In genomic region chr16:94968941-94969340, GRCm38 (mm10) we compare ENCODE assay signal across 25 mouse cellular contexts. TPM values are rescaled to one million over a fixed set of nuclear protein-coding genes. Genes with fewer than 3 reads are reported as not detected.
DNase-seq lines count a peak whose midpoint lies in the region; ATAC-seq and TF ChIP-seq lines count a peak whose summit lies in the region.
"Had no signal": no experiment of that assay in that cellular context is flagged by ENCODE, and none has a peak within 500 bp of the region (broad histone marks: within the 10 kb centered on the region; RNA-seq: fewer than 3 reads in every experiment).

No protein-coding gene starts in this region.

- no peaks in the 10 kb centered on the region for H3K79me2 ChIP-seq in myocyte (ENCODE audit: control insufficient read depth, insufficient read depth)

- peak overlapping the region; percentile 12 for H3K4me2 ChIP-seq in myocyte (ENCODE audit: low read depth)
- no peak overlapping the region for H3K4me2 ChIP-seq in liver, embryonic 11.5 days
- H3K4me2 ChIP-seq: embryonic facial prominence, embryonic 13.5 days; heart, embryonic 11.5 days; hindbrain, embryonic 13.5 days; limb, embryonic 13.5 days; midbrain, embryonic 13.5 days had no signal

- TF ChIP-seq POLR2A in cerebellum, adult 2 months (IDR thresholded peaks at IDR 0.05; ENCODE audit: borderline replicate concordance, insufficient read depth, low read length) = no peak
- no peak for TF ChIP-seq POLR2A in myocyte (IDR thresholded peaks at IDR 0.05; ENCODE audit: insufficient read length, low read depth)

- TF ChIP-seq CTCF in cerebellum, adult 2 months (IDR thresholded peaks at IDR 0.05; ENCODE audit: borderline replicate concordance, insufficient read depth, low read depth, low read length) = no peak

- no peak overlapping the region for H3K9ac ChIP-seq in liver, embryonic 11.5 days (ENCODE audit: low read depth, low read length)
- H3K9ac ChIP-seq: embryonic facial prominence, embryonic 13.5 days; hindbrain, embryonic 13.5 days; limb, embryonic 13.5 days; liver, embryonic 14.5 days; midbrain, embryonic 13.5 days had no signal

- H3K36me3 ChIP-seq in myocyte (ENCODE audit: control insufficient read depth, insufficient read depth) = no peaks in the 10 kb centered on the region
- no peaks in the 10 kb centered on the region for H3K36me3 ChIP-seq in liver, embryonic 11.5 days (ENCODE audit: control insufficient read depth, insufficient read depth, low read length)
- H3K36me3 ChIP-seq: embryonic facial prominence, embryonic 13.5 days; hindbrain, embryonic 13.5 days; limb, embryonic 13.5 days; midbrain, embryonic 13.5 days had no signal

- no peak overlapping the region for H3K4me3 ChIP-seq in cerebellum, adult 2 months (replicated peaks; ENCODE audit: insufficient read depth, low read depth, low read length)
- no peak overlapping the region for H3K4me3 ChIP-seq in myocyte
- no peak overlapping the region for H3K4me3 ChIP-seq in liver, embryonic 11.5 days (ENCODE audit: low read depth, low read length)
- H3K4me3 ChIP-seq: embryonic facial prominence, embryonic 13.5 days; hindbrain, embryonic 13.5 days; limb, embryonic 13.5 days; midbrain, embryonic 13.5 days had no signal

- no peak overlapping the region for H3ac ChIP-seq in myocyte (ENCODE audit: control insufficient read depth, insufficient read length)

- 10% methylated on average over 6 of the region's 6 CpGs for WGBS in cerebellum, adult 2 months
- WGBS in liver, embryonic 11.5 days = 61% methylated on average over 6 of the region's 6 CpGs

- H3K4me1 ChIP-seq in cerebellum, adult 2 months (ENCODE audit: control insufficient read depth, insufficient read depth, low read length) = peaks cover 25% of the 10 kb centered on the region
- H3K4me1 ChIP-seq in liver, embryonic 11.5 days (replicated peaks; ENCODE audit: control insufficient read depth, insufficient read depth, low read length) = no peaks in the 10 kb centered on the region

- no peak overlapping the region for H3K27ac ChIP-seq in cerebellum, adult 2 months (ENCODE audit: insufficient read depth, low read length)
- H3K27ac ChIP-seq in liver, embryonic 11.5 days (ENCODE audit: low read depth, low read length) = no peak overlapping the region
- H3K27ac ChIP-seq: embryonic facial prominence, embryonic 13.5 days; hindbrain, embryonic 13.5 days; limb, embryonic 13.5 days; liver, embryonic 14.5 days; midbrain, embryonic 13.5 days had no signal

- no peak for ATAC-seq in liver, embryonic 11.5 days (replicated peaks; ENCODE audit: low FRiP score)
- ATAC-seq: forebrain, embryonic 14.5 days; midbrain, embryonic 13.5 days; Patski had no signal

- H3K27me3 ChIP-seq in cerebellum, adult 2 months (ENCODE audit: control insufficient read depth, insufficient read depth, low read length) = no peaks in the 10 kb centered on the region
- H3K27me3 ChIP-seq in myocyte (ENCODE audit: control insufficient read depth, insufficient read depth, insufficient read length) = peaks cover 7% of the 10 kb centered on the region
- H3K27me3 ChIP-seq in liver, embryonic 11.5 days (replicated peaks; ENCODE audit: control insufficient read depth, insufficient read depth, low read length) = no peaks in the 10 kb centered on the region
- H3K27me3 ChIP-seq: embryonic facial prominence, embryonic 13.5 days; hindbrain, embryonic 13.5 days; limb, embryonic 13.5 days; midbrain, embryonic 13.5 days had no signal

- peak; percentile 26 for DNase-seq in retina, postnatal 1 day
- no peak for DNase-seq in retina, embryonic 14.5 days (ENCODE audit: low spot score)
- peak; percentile 59 to 78 for DNase-seq in cerebellum, adult 2 months
- peak; percentile 49 to 50 for DNase-seq in cerebellum, postnatal 36 days
- no peak for DNase-seq in Muller cell, postnatal 12 days (ENCODE audit: inconsistent ontology term)
- DNase-seq in ovary, postnatal 14 days (ENCODE audit: low spot score) = no peak
- no peak for DNase-seq in liver, embryonic 11.5 days (ENCODE audit: low spot score)
- DNase-seq: adrenal gland, postnatal 14 days; gastrocnemius, postnatal 36 days; heart, postnatal 10 days; kidney, adult 9 months; kidney, postnatal 36 days; layer of hippocampus, adult 9-11 months; right cerebral cortex, adult 18-20 months; thymus, postnatal 36 days had no signal

- H3K9me3 ChIP-seq in liver, embryonic 11.5 days (ENCODE audit: control insufficient read depth, low read length) = no peaks in the 10 kb centered on the region
- H3K9me3 ChIP-seq: embryonic facial prominence, embryonic 13.5 days; hindbrain, embryonic 13.5 days; limb, embryonic 13.5 days; midbrain, embryonic 13.5 days had no signal

TF ChIP-seq in myocyte, 11 proteins besides CTCF, POLR2A, EP300 and RAD21:
- no peak for TF ChIP-seq REST (IDR thresholded peaks at IDR 0.05; ENCODE audit: insufficient read depth, insufficient read length)
- no peak for TF ChIP-seq MYOG (IDR thresholded peaks at IDR 0.05; ENCODE audit: control insufficient read depth in 1 of 3, insufficient read depth in 1 of 3, insufficient read length in 2 of 3, low read depth in 2 of 3)
- TF ChIP-seq POLR2AphosphoS2 (IDR thresholded peaks at IDR 0.05; ENCODE audit: insufficient read length, low read depth) = no peak
- TF ChIP-seq E2F4 (IDR thresholded peaks at IDR 0.05; ENCODE audit: insufficient read depth) = no peak
- no peak for TF ChIP-seq TCF12 (IDR thresholded peaks at IDR 0.05; ENCODE audit: insufficient read depth, poor library complexity, severe bottlenecking)
- TF ChIP-seq SRF (IDR thresholded peaks at IDR 0.05; ENCODE audit: control insufficient read depth, insufficient read length, low read depth) = no peak
- TF ChIP-seq TCF3 (IDR thresholded peaks at IDR 0.05; ENCODE audit: insufficient read length, low read depth) = no peak
- TF ChIP-seq USF1 (IDR thresholded peaks at IDR 0.05; ENCODE audit: low read depth) = no peak
- no peak for TF ChIP-seq MYOD1 (IDR thresholded peaks at IDR 0.05; ENCODE audit: control insufficient read depth in 1 of 3, insufficient read length in 2 of 3, low read depth in 2 of 3)
- no peak for TF ChIP-seq MAX (IDR thresholded peaks at IDR 0.05; ENCODE audit: low read depth)
- no peak for TF ChIP-seq CEBPB (IDR thresholded peaks at IDR 0.05; ENCODE audit: insufficient read depth, poor library complexity, severe bottlenecking)

RNA-seq across cellular contexts. Expression of gene Kcnj6, which starts 28.6 kb away (rescaled TPM):
- polyA plus RNA-seq in cerebellum, adult 2 months (2012; rRNA removed) = 11.6 and 13.5 TPM in 2 replicates
- polyA plus RNA-seq in myocyte (2012; fragmentation: generic; extraction: Trizol) = not detected
- polyA plus RNA-seq in liver, embryonic 11.5 days (2014; fragmentation: Nextera tagmentation; extraction: Ambion mirVana) = not detected in 2 replicates
- polyA plus RNA-seq: limb, embryonic 13.5 days; liver, embryonic 14.5 days; lung, embryonic 16.5 days; Patski had no signal

Comparison
In these comparisons a context has a peak if more than half of its experiments do, and no peak if none do; other contexts are left out.
1. DNase-seq: peak in retina, postnatal 1 day (single experiment), cerebellum, adult 2 months (2 of 2) and cerebellum, postnatal 36 days (2 of 2); none in retina, embryonic 14.5 days (single experiment), Muller cell, postnatal 12 days (single experiment), ovary, postnatal 14 days (single experiment) and liver, embryonic 11.5 days (single experiment).
2. RNA of gene Kcnj6, which starts 28.6 kb away (polyA plus RNA-seq): 11.6 to 13.5 TPM in cerebellum, adult 2 months; not detected in myocyte (single experiment) and not detected in liver, embryonic 11.5 days; every median in the first group is over 10 times any median in the second.